Mouse (Mus musculus) heart, postnatal 0 days (tissue): ENCODE data around the gene Hnrnph1.

Experiments used
- CTCF ChIP-seq: IDR thresholded peaks from 2 replicates; pipeline ENCODE4 v1.5.1; 2016; ENCODE audit warnings: antibody characterized with exemption, control low read depth, low read depth
- EP300 ChIP-seq: IDR thresholded peaks from 2 replicates; pipeline ENCODE4 v1.6.1; 2016; ENCODE audit warnings: antibody characterized with exemption, low read depth

DNA sequence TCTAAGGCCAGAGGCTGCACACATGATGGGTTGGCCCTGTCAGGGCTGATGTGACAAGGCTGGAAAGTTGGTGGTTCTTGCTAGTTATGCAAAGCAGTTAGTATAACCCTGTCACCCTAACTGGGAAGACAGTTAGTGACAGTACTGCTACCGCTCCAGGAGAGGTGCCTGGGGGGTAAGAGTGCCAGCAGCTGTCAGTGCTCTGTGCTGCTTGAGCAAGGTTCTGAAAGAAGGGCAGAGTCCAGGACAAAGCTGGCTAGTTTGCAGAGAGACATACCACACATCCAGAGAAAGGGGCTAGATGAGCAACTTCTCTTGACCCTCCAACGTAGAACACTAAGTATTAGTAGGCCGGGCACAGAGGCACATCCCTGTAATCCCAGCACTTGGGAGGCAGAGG lies 25.7 kb downstream of the Hnrnph1 start:
- TF ChIP-seq CTCF, result no peak
- no peak for TF ChIP-seq EP300
